Mouse (Mus musculus) CD8-positive naive resting alpha-beta T cell, adult 2 months (primary cell): ENCODE results near the gene Tmem150c.

Experiments used
- DNase-seq, 2 experiments: peaks; one replicate each; pipeline ENCODE4 v3.0.0; 2022; ENCODE audit warnings: low read depth in 2 of 2, low spot score in 2 of 2

Tmem150c gene

DNA sequence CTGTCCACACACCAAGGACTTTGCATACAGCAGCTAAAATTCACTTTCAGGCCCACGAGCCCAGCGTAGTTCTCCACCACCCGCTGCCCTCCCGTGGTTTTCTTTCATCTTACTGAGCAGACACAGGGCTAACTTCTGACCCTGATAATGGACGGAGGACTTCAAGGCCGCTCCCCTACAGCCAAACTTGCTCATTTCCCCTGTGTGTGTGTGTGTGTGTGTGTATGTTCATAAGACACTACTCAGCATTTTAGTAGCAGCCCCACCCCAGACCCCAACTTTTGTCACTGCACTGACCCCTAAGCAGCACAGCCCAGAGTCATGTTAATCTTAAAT is at the start of gene Tmem150c:
Gene Tmem150c (minus strand): TSS at position 171 of the 336 bp plus-strand sequence.
- no peak for DNase-seq

DNA sequence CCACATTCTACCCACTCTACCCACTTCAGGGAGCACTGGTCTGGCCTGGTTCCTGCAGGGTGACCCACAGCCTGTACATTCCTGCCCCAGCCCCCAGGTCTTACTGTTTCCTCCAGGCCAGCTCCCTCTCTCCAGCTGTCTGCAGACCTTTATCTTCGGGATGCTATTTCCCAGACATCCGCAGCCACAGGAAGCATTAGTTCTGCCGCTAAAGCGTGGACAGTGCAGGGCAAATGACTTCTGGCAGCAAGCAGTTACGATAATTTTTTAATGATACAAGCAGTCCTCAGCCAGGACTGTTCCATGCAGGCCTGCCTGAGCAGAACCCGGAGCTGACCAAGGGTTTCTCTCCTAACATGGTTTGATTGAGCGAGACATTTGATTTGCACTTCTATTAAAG is 49.5 kb upstream of the Tmem150c start:
- no peak for DNase-seq

DNA sequence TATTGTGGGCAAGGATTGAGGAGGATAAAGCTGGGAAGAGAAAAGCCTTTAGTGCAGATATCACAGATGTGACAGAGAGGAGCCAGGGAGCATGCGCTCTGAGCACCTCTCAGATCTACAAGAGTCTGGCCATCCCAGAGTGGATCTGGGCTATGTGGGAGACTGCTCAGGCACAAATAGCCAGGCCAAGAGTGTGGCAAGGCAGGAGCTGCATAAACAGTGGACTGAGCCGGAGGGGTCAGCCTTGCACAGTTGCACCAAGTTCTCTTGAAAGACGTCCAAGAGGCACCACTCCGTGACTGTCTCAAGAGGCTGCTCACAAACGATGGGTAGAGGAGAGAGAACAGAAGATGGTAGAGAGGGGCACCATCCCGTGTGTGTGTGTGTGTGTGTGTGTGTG is 47.1 kb upstream of the Tmem150c start:
- DNase-seq, result no peak

DNA sequence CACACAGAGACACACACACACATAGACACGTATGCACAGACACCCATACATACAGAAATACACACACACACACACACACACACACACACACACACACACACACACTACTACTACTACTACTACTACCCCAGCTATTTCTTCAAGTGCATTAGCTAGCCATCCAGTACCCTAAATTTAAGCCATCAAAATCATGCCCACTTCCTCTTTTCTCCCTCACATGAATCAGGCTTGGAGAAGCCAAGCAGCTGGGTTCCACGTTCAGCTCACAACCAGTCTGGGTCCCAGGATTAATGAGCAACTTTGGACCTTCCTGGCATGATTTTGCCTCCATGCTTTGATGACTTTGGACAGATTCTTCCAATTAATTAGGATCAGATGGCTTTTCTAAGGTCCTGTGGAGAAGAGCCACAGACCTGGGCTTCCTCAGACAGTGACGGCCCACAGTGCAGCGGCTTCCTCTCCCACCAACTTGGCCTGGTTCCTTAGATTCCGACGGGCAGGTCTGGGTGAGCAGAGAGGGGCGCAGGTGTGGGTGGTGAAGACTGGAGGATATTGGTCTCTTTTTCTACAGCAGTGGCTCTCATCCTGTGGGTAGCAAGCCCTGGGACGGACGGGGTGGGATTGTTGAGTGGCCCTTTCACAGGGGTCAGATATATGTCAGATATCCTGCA is 46.0 kb upstream of the Tmem150c start:
- no peak for DNase-seq

DNA sequence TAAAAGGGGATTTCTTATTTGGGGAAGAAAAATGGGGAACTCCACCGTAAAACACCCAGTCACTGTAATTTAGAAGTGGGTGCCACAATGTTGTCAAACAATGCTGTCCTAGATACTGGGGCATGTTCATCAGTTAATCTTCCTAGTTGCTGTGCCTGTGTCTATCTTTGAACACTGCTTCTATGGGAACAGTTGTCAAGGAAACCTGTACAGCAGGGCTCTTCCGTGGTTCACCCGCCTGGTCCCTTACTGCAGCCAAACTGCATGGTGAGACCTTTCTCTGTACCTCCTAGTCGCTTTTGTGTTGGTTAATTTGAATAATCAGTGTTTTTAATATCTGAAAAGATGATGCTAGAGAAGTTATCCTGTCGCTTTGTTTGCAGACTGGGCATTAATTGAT is 41.2 kb upstream of the Tmem150c start:
- no peak for DNase-seq

DNA sequence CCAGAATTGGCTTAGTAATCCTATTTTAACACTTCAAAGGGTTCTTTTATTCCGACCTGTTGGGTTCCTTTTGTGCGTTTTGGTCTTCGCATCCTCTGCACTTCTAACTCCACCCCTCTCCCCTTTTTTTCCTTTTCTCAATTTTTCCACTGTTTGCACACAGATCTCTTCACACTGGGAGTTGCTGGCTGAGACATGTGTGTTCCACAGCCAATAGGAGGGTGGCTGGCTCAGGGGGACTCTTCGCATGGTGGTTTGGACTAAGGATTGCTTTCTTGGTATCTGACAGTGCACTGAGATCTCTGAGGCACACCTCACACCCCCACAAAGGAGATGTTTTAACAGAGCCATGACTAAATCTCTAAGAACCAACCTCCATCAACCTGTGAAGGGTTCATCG is 40.7 kb upstream of the Tmem150c start:
- DNase-seq, result no peak

DNA sequence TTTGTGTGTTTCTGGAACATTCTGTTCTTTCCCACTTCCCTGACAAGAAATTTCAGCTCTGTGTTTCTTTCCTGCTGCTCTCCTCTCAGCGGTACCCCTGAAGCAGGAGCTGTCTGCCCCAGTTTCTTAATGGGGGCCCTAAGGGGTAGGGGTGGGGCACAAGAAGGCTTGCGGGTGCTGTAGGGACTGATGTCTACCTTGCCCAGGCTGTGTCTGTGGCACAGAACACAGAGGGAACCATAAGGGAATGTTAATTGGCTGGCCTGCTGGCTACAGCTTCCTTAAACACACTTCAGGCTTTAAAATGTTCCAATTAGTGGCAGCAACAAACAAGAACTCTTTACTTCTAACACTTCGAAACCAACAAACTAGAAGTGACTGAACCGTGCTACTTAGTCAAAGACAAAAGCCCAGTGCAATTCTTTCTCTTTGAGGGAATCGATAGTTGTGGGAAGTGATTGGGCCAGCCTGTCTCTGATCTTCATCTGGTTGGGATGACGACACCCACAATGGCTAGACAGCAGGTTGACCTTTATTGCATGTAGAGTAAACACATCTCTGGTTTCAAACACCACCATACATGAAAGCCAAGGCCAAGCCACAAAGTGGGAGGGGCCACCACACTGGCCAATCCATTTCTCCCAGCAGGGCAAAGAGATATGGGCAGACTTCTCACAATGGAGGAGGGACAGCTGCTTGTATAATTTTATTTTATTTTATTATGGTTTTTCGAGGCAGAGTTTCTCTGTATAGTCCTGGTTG is 39.7 kb upstream of the Tmem150c start:
- no peak for DNase-seq

DNA sequence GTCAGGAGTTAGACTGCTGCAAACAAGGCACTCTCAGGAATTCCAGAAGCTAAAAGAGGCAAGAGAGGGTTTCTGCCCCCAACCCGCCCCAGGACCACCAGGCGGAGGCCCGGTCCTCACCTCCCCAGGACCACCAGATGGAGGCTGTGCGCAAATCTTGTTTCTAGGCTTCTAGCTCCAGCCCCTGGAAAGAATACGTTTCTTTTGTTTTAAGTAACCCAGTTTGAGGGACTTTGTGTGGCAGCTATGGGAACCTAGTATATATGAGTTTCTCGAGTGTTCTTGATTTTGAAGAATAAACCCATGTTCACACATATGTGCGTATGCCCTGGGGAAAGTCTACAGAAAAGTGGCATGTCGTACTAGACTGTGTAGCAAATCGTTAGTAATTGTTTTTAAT is 37.9 kb upstream of the Tmem150c start:
- DNase-seq, result no peak

DNA sequence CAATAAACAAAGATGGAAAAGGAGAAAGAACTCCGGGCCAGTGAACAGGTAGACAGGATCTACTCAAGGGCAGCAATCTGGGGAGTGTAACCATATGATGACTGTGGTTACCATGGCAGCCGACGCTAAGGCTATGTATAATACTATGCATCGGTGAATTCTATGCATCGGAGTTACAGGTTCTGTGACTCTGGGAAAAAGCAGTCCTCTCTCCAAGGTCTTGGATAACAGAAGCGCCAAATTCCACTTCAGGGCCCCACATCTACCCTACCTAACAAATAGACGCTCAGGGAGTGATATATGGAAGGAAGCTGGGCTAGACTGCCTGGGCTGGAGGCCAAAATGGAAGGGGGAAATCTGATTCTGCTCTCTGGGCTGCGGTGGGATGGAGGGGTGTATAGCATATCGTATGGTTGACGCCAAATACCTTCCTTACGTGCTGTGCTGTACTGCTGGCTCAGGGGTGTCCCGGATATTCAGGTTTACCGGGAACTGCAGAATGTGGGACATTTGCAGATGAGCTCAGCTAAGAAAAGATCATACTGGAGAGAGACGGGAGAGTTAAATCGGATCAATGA is 37.3 kb upstream of the Tmem150c start:
- no peak for DNase-seq

DNA sequence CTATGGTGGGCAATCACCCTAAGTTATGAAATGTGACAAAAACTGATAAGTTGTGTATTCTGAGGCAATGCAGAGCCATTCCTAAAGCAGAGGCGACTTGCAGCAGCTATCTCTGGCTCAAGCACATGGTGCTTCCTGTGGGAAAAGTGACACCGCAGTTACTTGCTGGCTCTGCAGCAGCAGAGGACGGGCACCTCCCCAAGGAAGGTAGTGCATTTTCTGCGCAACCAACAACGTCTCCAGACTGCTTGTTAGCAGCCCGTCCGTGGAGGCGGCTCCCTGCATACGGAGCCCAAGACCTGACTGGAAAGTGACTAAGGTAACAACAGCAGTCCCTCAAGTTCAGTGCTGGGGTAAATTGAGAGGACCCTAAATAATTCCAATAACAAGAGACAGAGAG is 36.8 kb upstream of the Tmem150c start:
- DNase-seq, result no peak

DNA sequence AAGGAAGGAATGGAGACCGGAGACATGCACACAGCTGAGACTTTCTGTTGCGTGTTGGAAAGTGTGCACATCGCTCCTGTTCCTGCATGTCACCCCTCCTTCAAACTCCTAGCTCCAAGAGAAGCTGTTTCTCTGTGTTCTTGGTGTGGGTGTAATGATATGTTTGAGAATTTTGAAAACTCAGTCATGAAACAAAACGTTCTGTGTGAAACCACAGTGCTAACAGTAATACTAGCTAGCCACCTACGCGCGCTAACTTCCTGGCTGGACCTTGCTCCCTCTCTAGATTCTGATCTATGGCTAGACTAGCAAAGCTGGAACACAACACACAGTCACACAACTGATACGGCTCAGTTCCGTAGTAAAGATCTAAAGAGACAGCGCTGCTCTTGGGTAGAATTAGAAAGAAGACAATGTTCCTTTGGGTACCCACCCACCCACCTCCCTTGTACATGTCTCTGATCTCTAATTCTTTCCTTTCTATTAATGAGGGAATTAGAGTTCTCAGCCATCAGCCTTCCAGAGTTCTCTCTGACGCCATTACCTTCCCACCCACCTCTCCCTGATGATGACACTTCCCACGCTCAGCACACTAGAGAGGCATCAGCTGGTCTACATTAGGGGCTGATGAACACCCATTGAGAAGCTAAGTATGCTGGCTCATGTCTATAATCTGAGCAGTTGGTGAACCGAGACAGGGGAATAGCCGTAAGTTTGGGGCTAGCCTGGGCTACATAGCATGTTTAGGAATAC is 32.0 kb upstream of the Tmem150c start:
- DNase-seq, result no peak

DNA sequence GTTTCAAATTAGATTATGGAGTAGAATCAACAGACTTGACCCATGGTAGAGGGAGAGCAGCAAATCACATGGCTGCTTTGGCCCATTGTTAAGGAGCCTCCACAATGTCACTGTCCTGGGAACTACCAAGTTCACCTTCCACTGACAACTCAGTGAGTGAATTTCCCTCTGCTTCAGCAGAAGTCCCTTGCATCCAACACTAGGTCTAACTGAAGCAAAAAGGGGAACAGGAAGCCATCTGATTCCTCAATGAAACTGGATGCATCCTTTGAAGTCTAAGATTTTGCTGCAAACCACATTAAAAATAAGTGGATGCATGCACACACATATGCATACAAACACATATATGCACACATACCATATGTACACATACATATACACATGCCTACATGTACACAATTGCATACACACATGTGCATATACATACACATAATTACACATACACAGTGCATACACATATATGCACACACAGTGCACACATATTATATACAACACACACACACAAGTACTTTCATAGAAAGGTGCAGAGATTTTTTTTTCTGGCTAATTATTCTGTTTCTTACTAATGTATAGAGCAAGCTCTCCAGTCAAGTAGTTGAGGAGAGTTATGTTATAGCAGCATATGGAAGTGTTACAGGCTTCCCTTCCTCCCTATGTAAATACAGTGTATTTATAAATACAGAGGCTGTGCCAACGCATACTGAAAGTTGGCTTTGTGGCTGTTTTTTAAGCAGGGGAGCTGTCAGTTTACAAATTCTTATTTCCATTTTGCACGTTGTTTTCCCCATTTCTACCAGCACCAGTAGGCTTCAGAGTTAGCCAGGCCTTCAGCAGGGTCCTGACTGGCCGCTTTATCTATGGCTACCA is 27.7 kb upstream of the Tmem150c start:
- DNase-seq, result no peak

DNA sequence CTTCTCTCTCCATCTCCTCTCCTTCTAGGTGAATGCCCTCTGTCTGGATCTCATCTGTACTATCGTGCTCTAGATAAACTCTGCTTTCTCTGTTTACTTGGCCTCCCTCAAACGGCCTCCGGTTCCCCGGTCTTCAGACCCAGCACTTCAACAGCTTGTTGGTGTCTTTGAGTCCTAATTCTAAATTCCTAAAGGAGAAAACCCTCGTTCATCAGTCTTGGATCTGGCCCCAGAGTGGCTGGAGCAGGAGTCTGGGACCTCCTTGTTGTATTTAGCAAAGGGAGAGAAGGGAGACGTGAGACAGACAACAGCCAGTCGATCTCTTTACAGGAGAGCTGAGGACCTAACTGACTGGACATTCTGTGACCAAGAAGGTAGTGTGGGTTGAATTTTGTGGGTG is 27.0 kb upstream of the Tmem150c start:
- DNase-seq, result no peak

DNA sequence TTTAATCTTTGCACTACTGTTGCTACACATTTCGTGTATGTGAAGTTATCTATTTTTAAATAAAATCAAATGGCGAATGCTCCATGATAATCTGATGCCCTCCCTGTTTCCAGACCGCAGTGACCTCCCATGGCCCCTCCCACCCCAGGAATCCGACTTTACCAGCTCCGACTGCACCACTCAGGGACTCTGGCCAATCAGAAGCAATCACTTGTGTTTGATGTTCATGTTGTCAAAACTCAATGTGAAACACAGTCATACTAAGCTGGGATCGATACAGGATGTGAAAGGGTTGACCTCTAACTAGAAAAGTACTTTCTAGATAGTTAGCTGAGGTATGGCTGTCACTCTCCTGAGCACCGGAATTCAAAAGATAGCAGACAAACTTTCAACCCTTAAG is 26.3 kb upstream of the Tmem150c start:
- no peak for DNase-seq

DNA sequence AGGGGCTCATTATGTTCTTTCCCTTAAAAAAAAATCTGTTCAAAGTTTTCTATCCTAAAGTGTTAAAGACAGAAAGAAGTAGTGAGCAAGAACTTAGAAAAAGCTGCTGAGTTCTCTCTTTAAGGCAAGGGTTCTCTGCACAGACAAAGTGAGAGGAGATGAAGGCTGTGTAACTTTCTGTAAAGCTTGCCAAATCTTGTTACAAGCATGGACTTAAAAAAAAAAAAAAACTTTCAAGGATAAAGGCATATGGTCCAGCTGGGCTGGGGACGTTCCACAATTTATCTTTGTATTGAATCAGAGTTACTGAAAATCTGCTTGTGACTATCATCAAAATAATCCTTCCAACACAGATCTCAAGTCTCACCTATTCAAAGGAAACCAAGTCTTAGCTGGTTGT is 21.4 kb upstream of the Tmem150c start:
- no peak for DNase-seq

DNA sequence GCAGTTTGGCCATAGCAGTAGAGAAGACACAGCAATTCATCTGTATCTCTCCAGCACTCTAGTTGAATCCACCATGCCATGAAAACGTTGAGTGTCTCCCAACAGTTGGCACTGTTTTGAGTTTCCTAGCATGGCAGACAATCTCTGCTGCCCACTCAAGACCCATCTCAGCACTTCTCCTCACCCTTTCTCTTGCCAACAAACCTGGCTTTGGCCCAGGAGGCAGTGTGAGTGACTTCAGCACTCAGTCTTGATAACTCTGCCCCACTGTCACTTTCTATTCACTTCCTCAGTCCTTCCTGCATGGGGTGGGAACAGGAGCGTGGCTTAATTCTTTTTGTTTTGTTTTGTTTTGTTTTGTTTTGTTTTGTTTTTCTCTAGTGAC is 19.2 kb upstream of the Tmem150c start:
- DNase-seq, result no peak

DNA sequence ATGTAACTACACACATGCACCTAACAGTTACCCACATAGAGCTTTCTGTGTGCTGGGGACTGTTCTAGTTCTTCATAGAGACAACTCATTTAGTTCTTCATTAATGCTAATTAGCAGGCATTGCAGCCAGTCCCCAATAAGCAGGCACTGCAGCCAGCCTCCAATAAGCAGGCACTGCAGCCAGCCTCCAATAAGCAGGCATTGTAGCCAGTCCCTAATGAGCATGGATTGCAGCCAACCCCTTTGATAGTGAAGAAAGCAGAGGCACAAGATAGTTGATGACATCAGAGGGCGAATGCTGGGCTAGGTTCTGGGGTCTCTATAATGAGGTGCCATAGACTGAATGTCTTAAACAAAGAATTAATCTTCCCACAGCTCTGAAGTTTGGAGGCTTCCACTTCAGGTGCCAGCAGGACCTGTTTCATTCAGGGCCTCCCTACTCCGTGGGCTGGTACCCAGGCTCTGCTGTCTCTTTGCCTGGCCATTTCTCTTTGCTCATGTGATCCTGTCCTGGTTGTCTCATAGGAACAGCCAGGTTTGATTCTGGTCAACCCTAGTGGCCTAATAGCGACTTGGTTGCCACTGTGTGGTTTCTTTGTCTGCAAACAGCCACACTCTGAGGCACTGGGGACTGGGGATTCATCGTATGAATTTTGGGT is 18.6 kb upstream of the Tmem150c start:
- no peak for DNase-seq

DNA sequence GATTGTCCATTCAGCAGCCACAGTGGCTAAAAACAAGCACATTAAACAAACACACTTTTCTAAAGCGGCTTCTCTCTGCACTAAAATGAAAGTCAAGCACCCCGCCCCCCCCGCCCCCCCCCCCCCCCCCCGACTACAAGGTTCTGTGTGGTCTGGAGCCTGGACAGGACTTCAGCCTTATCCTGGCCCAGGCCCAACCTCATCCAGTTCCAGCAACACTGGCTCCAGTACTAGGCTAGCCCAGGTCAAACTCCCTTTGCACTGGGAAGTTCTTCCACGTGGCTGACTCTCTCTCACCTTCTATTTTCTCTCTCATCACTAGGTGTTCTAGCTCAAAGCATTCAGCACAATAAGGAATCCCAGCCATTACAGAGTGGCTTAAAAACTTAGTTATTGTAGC is 17.9 kb upstream of the Tmem150c start:
- DNase-seq, result no peak

DNA sequence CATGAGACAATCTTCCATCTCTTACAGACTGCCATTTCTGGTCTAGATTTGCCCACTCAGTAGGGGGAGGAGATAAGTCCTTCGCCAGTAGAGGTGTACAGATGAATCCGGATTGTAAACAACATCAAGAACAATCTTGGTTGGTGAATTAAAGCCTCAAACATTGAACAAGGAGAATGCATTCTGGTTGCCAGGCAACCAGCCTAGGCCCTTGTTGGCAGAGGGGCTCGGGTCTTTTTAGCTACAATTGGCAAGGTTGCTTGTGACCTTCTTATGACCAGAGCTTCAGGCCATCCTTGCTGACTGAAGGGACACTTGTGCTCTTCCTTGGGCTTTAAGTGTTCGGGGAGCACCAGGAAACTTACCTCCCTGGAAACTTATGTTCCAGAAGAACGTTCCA is 16.5 kb upstream of the Tmem150c start:
- no peak for DNase-seq

DNA sequence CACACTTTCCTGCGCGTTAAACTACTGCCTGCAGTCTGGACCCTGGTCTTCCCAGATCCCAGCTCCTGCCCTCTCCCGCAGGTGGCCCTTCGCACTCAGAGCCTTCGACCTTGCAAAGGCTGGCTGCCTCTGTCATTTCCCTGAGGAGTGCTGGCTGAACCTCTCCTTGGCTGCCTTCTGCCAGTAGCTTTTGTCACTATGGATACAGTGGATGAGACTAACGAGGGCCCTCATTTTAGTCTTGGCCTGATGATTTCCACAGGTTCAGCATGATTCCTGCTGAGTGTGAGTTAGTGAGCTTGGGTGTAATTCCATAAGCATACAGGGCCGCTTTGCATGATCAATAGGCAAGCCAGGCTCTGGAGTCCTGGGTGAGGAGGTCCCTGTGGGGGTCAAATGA is 16.0 kb upstream of the Tmem150c start:
- DNase-seq, result no peak

DNA sequence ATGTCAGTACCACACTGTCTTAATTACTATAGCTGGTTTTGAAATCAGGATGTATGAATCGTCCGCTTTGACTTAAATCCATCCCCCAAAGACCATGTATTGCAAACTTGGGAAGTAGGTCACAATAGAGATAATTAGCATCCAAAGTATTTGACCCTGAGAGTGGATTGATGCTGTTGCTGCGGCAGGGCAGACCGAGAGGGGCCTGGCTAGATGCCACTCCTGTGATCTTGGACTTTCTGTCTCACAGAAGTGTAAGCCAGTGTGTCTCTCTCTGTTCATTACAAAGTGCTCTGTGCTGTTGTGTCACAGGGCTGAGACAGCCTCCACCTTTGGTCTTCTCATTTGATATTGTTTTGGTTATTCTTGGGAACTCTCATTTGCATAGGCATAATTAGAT is 12.5 kb upstream of the Tmem150c start:
- no peak for DNase-seq
